8 mouse cellular contexts compared by ENCODE assay signal in the genomic region with DNA sequence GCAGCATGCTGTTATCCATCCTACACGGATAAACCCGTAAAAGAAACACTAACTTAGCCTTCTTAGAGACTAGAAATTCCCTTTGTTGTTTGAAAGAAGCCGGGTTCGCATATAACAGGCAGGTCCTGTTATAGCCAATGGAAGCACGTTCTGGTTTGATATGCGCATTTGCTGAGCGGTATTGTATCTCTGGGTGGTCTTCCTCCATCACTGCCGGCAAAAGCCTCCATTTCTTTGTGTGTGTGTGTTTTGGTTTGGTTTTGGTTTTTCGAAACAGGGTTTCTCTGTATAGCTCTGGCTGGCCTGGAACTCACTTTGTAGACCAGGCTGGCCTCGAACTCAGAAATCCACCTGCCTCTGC.
DNase-seq lines count a peak whose midpoint lies in the region; ATAC-seq and TF ChIP-seq lines count a peak whose summit lies in the region.

No protein-coding gene starts in this region.

- H3K9ac ChIP-seq in heart, postnatal 0 days (replicated peaks; ENCODE audit: low read depth, low read length), result no peak overlapping the region
- H3K9ac ChIP-seq in embryonic facial prominence, embryonic 15.5 days, result no peak overlapping the region
- H3K9ac ChIP-seq in intestine, embryonic 16.5 days (ENCODE audit: low read depth, low read length), result no peak overlapping the region
- H3K9ac ChIP-seq in midbrain, embryonic 16.5 days (ENCODE audit: low read depth, low read length), result no peak overlapping the region; the same call in 1 of the 2 replicates

- no peak for ATAC-seq in heart, postnatal 0 days (ENCODE audit: insufficient read depth, low read depth)
- ATAC-seq in embryonic facial prominence, embryonic 15.5 days (ENCODE audit: insufficient number of reproducible peaks, low FRiP score, low TSS enrichment, low read depth), result no peak
- no peak; the same call in none of the 2 replicates for ATAC-seq in intestine, embryonic 16.5 days
- no peak for ATAC-seq in midbrain, embryonic 16.5 days

- H3K4me2 ChIP-seq in heart, postnatal 0 days (ENCODE audit: low read depth, low read length), result peak overlapping the region; percentile 71
- peak overlapping the region; percentile 92 for H3K4me2 ChIP-seq in embryonic facial prominence, embryonic 15.5 days (replicated peaks)
- H3K4me2 ChIP-seq in intestine, embryonic 16.5 days (ENCODE audit: low read depth, low read length), result peak overlapping the region; percentile 73
- peak overlapping the region; percentile 68 for H3K4me2 ChIP-seq in midbrain, embryonic 16.5 days (ENCODE audit: low read length)

- WGBS in heart, postnatal 0 days, result 33% methylated on average over 10 of the region's 10 CpGs
- 33% methylated on average over 10 of the region's 10 CpGs for WGBS in embryonic facial prominence, embryonic 15.5 days
- WGBS in intestine, embryonic 16.5 days, result 34% methylated on average over 10 of the region's 10 CpGs
- 23% methylated on average over 10 of the region's 10 CpGs for WGBS in midbrain, embryonic 16.5 days
- WGBS in thymus, adult 2 months, result 43% methylated on average over 10 of the region's 10 CpGs

- H3K27ac ChIP-seq in heart, postnatal 0 days (ENCODE audit: low read depth), result no peak overlapping the region
- no peak overlapping the region for H3K27ac ChIP-seq in embryonic facial prominence, embryonic 15.5 days (replicated peaks)
- H3K27ac ChIP-seq in intestine, embryonic 16.5 days (ENCODE audit: low read length), result no peak overlapping the region
- H3K27ac ChIP-seq in midbrain, embryonic 16.5 days (ENCODE audit: low read length), result no peak overlapping the region
- no peak overlapping the region for H3K27ac ChIP-seq in thymus, adult 2 months (ENCODE audit: control insufficient read depth, insufficient read depth, low read length)

- no peak for DNase-seq in heart, postnatal 0 days (ENCODE audit: low spot score)
- DNase-seq in heart, adult 8-10 months (ENCODE audit: low spot score), result no peak
- DNase-seq in cerebellum, postnatal 25 days, result no peak
- no peak for DNase-seq in adrenal gland, postnatal 25 days
- no peak for DNase-seq in thymus, adult 2 months

- no peaks in the 10 kb centered on the region for H3K4me1 ChIP-seq in heart, postnatal 0 days (ENCODE audit: control insufficient read depth, insufficient read depth)
- H3K4me1 ChIP-seq in embryonic facial prominence, embryonic 15.5 days, result peaks cover 4% of the 10 kb centered on the region; the same call in 1 of the 2 replicates
- no peaks in the 10 kb centered on the region for H3K4me1 ChIP-seq in intestine, embryonic 16.5 days (ENCODE audit: control insufficient read depth, insufficient read depth, low read length)
- H3K4me1 ChIP-seq in midbrain, embryonic 16.5 days (ENCODE audit: control insufficient read depth, insufficient read depth, low read length), result peaks cover 3% of the 10 kb centered on the region; the same call in 1 of the 2 replicates
- H3K4me1 ChIP-seq in thymus, adult 2 months (replicated peaks; ENCODE audit: control insufficient read depth, insufficient read depth, low read length), result no peaks in the 10 kb centered on the region; the same call in 1 of the 2 replicates

- H3K9me3 ChIP-seq in heart, postnatal 0 days (replicated peaks; ENCODE audit: control insufficient read depth, low read length), result peaks cover 9% of the 10 kb centered on the region
- H3K9me3 ChIP-seq in embryonic facial prominence, embryonic 15.5 days (replicated peaks), result peaks cover 2% of the 10 kb centered on the region; the same call in 1 of the 2 replicates
- peaks cover 3% of the 10 kb centered on the region for H3K9me3 ChIP-seq in intestine, embryonic 16.5 days (ENCODE audit: control insufficient read depth, low read length)
- peaks cover 6% of the 10 kb centered on the region; the same call in 1 of the 2 replicates for H3K9me3 ChIP-seq in midbrain, embryonic 16.5 days (replicated peaks; ENCODE audit: control insufficient read depth, low read length, poor library complexity, severe bottlenecking)

- H3K27me3 ChIP-seq in heart, postnatal 0 days (ENCODE audit: control insufficient read depth, insufficient read depth, low read length), result peaks cover 15% of the 10 kb centered on the region; the same call in 1 of the 2 replicates
- no peaks in the 10 kb centered on the region for H3K27me3 ChIP-seq in embryonic facial prominence, embryonic 15.5 days
- H3K27me3 ChIP-seq in intestine, embryonic 16.5 days (replicated peaks; ENCODE audit: control insufficient read depth, insufficient read depth, low read length), result no peaks in the 10 kb centered on the region
- no peaks in the 10 kb centered on the region for H3K27me3 ChIP-seq in midbrain, embryonic 16.5 days (ENCODE audit: control insufficient read depth, insufficient read depth, low read depth, low read length)
- H3K27me3 ChIP-seq in thymus, adult 2 months (ENCODE audit: control insufficient read depth, insufficient read depth, low read length), result no peaks in the 10 kb centered on the region

- TF ChIP-seq POLR2A in thymus, adult 2 months (IDR thresholded peaks at IDR 0.05; ENCODE audit: control insufficient read depth, extremely low read depth, insufficient read depth, low read length, poor library complexity), result no peak

- no peak for TF ChIP-seq CTCF in heart, postnatal 0 days (IDR thresholded peaks at IDR 0.05; ENCODE audit: low read depth)
- no peak for TF ChIP-seq CTCF in thymus, adult 2 months (IDR thresholded peaks at IDR 0.05; ENCODE audit: borderline replicate concordance, control insufficient read depth, extremely low read depth, insufficient read depth, low read length, poor library complexity)

- H3K4me3 ChIP-seq in heart, postnatal 0 days (ENCODE audit: low read depth, low read length), result peak overlapping the region; percentile 42; the same call in 1 of the 2 replicates
- H3K4me3 ChIP-seq in embryonic facial prominence, embryonic 15.5 days (replicated peaks), result peak overlapping the region; percentile 44
- H3K4me3 ChIP-seq in intestine, embryonic 16.5 days (ENCODE audit: low read length), result no peak overlapping the region
- H3K4me3 ChIP-seq in midbrain, embryonic 16.5 days (ENCODE audit: low read depth, low read length), result peak overlapping the region; percentile 34
- H3K4me3 ChIP-seq in thymus, adult 2 months (ENCODE audit: control insufficient read depth, insufficient read depth, low read length), result no peak overlapping the region

- no peak for TF ChIP-seq EP300 in heart, postnatal 0 days (IDR thresholded peaks at IDR 0.05; ENCODE audit: low read depth)

- no peaks in the 10 kb centered on the region for H3K36me3 ChIP-seq in heart, postnatal 0 days (replicated peaks; ENCODE audit: control insufficient read depth, insufficient read depth, low read length)
- H3K36me3 ChIP-seq in embryonic facial prominence, embryonic 15.5 days, result no peaks in the 10 kb centered on the region
- H3K36me3 ChIP-seq in intestine, embryonic 16.5 days (ENCODE audit: control insufficient read depth, insufficient read depth, low read length), result no peaks in the 10 kb centered on the region
- H3K36me3 ChIP-seq in midbrain, embryonic 16.5 days (ENCODE audit: control insufficient read depth, insufficient read depth, low read length), result no peaks in the 10 kb centered on the region
- H3K36me3 ChIP-seq in thymus, adult 2 months (ENCODE audit: control insufficient read depth, insufficient read depth, low read length), result no peaks in the 10 kb centered on the region

Comparison
In these comparisons a context has a peak if more than half of its experiments do, and no peak if none do; other contexts are left out.
1. H3K4me3 ChIP-seq: peak in heart, postnatal 0 days (single experiment), embryonic facial prominence, embryonic 15.5 days (single experiment) and midbrain, embryonic 16.5 days (single experiment); none in intestine, embryonic 16.5 days (single experiment) and thymus, adult 2 months (single experiment).
2. Peak in every context shown above with its lines, with median percentiles within 50 percentile points of each other: H3K4me2 ChIP-seq.